Mouse (Mus musculus) liver, adult (tissue): ENCODE results near the gene Fbln5.
A peak's percentile ranks its signal among the peaks of the same experiment; 100 is the strongest.

Experiments
- GATA4 ChIP-seq: IDR thresholded peaks from 2 replicates; pipeline ENCODE4 v1.6.1; 2014; ENCODE audit warnings: mild to moderate bottlenecking, low read length; ENCODE audit not compliant: insufficient replicate concordance

The Fbln5 gene

DNA sequence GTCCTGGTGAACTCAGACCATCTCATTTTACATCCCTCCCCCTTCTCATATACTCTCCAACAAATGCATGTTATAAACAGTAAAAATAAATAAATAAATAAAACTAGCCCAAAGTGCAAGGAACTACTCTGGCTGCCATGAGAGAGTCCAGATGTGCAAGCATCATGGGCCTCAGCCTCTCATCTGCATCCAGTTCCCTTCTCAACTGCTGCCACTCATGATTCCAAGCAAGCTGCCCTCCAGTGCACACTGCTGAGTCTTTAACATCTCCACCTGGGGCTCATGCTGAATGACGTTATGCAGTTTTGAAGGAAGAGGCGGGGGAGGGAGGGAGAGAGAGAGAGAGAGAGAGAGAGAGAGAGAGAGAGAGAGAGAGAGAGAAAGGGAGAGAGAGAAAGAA, 76.5 kb downstream of the Fbln5 start:
- TF ChIP-seq GATA4, result no peak

DNA sequence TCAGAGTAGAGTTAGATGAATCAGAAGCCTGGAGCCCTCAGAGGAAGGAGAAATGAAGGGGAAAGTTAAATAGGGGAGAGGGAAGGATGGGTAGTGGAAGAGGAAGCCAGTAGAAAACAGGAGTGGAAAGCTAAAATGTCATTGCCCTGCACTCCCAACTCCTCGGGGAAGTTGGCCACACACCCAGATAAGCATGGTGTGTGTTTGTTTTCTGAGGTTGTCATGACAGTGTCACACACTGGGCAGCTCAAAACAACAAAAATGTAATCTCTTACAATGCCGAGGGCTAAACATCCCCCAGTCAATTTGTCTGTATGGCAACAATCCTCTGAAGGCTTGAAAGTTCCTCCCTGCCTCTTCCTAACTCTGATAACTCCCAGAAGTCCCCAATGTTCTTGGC, 78.4 kb downstream of the Fbln5 start:
- peak; percentile 70 for TF ChIP-seq GATA4

DNA sequence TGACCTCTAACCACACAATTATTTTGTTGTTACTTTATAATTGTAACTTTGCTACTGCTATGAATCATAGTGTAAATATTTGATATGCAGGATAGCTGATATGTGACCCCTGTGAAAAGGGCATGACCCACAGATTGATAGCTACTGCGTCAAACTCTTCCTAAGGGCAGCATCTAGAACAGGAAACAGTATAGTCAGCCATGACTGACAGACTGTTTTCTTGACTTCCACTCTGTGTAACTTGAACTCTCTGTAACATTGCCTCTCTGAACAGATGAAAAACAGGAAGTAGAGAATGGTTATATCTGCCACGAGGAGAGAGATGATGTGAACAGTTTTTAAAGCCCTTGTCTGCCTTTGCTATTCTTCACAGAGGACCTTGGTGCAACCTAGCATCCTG, 78.8 kb downstream of the Fbln5 start:
- no peak for TF ChIP-seq GATA4

DNA sequence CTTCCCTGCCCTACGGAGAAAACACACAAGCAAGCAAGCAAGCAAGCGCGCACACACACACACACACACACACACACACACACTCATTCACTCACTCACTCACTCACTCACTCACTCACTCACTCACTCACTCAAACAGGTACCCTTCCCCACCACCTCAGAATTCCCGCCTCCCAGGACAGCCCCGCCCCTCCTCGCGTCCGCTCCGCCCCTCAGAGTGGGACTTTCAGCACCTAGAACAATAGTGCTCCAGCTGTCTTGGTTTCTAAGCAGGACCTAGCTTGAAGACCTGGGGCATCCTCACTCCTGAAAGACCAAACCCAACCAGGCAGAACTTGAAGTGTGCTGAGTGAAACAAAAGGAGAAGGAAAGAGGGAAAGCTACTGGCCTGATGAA, 100.1 kb downstream of the Fbln5 start:
- no peak for TF ChIP-seq GATA4

DNA sequence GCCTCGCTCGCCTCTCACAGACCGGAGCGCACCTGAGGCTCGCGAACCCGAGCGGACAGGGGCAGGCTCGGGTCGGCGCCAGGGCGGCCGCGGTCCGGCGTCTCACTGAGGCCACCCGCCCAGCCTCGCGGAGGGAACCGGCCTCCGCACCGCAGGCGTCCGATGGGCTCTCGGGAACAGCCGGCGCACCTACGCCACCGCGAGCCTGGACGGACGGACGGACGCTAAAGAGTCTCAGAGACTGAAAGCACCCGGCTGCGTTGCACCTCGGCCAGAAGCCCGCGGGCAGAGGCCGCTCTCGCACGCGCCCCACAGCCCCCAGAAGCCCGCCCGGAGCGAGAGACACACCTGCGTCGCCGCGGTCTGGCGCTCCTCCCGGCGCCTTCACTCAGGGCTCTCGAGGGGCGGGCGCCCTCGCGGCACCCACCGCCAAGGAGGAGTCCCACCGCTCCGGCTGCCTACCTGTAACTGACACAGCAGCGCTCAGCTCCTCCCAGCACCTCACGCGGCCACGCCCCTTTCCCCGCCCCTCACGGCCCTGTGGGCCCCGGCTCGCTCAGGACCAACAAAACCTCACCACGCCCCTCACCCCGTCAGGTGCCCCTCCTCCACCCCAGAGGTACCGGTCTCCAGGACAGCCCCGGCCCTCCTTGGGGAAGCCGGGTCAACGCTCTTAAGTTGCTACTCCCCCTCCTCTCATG, 100.7 kb downstream of the Fbln5 start, which contains the start of gene Tc2n:
TSS of gene Tc2n (minus strand) at position 470 of the 701 bp plus-strand sequence.
- TF ChIP-seq GATA4, result no peak

DNA sequence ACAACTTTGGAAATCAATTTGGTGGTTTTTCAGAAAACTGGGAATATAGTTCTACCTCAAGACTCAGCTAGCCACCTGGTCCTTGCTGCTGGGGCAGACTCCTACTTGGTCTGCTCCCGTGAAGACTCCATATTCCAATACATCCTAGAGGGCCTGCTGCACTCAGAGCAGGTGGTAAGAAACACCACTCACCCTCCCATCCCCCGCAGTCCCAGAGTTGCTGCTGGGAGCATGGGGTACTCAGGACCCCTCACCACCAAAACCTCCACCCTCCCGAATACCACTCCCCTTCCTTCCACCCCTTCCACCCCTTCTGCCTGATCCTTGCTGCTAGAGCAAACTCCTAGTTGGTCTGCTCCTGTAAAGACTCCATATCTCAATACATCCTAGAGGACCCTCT, 119.7 kb downstream of the Fbln5 start:
- no peak for TF ChIP-seq GATA4
